Mouse (Mus musculus) Muller cell, postnatal 12 days (primary cell): ENCODE results near the gene Tectb.
"Not testable (repeated sequence)": the region's sequence is repeated elsewhere in the genome, so short reads cannot be mapped to it uniquely, and the experiment has no call there.

Experiments used
- DNase-seq: peaks from one replicate; pipeline ENCODE4 v3.0.0-alpha.2; 2015; ENCODE audit errors: inconsistent ontology term

Gene Tectb

GRCm38 (mm10) chr19:55165183-55165865 lies 15.2 kb upstream of the Tectb start:
- no peak for DNase-seq

- no peak for DNase-seq
Measured at GRCm38 (mm10) chr19:55165954-55166353, 14.6 kb upstream of the Tectb start.

- DNase-seq: no peak
Measured at GRCm38 (mm10) chr19:55166741-55167140, 13.8 kb upstream of the Tectb start.

GRCm38 (mm10) chr19:55167741-55168140 lies 12.8 kb upstream of the Tectb start:
- no peak for DNase-seq

GRCm38 (mm10) chr19:55168360-55168759 lies 12.2 kb upstream of the Tectb start:
- DNase-seq: no peak

GRCm38 (mm10) chr19:55169236-55169729 lies 11.2 kb upstream of the Tectb start:
- DNase-seq: not testable (repeated sequence)

- no peak for DNase-seq
Measured at GRCm38 (mm10) chr19:55170399-55170798, 10.1 kb upstream of the Tectb start.

GRCm38 (mm10) chr19:55171585-55171984 lies 8.9 kb upstream of the Tectb start:
- no peak for DNase-seq

- no peak for DNase-seq
Measured at GRCm38 (mm10) chr19:55177143-55177542, 3.4 kb upstream of the Tectb start.

- DNase-seq: peak; percentile 7
Measured at GRCm38 (mm10) chr19:55184442-55184841, 3.9 kb downstream of the Tectb start.

- DNase-seq: no peak
Measured at GRCm38 (mm10) chr19:55185074-55185473, 4.5 kb downstream of the Tectb start.

- DNase-seq: peak; percentile 43
Measured at GRCm38 (mm10) chr19:55185651-55186050, 5.1 kb downstream of the Tectb start.

GRCm38 (mm10) chr19:55190065-55190464 lies 9.5 kb downstream of the Tectb start:
- no peak for DNase-seq

- DNase-seq: no peak
Measured at GRCm38 (mm10) chr19:55191596-55191995, 11.1 kb downstream of the Tectb start.

GRCm38 (mm10) chr19:55192254-55192945 lies 11.9 kb downstream of the Tectb start:
- no peak for DNase-seq

- no peak for DNase-seq
Measured at GRCm38 (mm10) chr19:55193717-55194394, 13.3 kb downstream of the Tectb start.

- DNase-seq: no peak
Measured at GRCm38 (mm10) chr19:55194520-55195170, 14.1 kb downstream of the Tectb start.

GRCm38 (mm10) chr19:55195574-55195973 lies 15.0 kb downstream of the Tectb start:
- DNase-seq: no peak

- peak; percentile 49 for DNase-seq
Measured at GRCm38 (mm10) chr19:55198303-55198702, 17.8 kb downstream of the Tectb start.

- peak; percentile 24 for DNase-seq
Measured at GRCm38 (mm10) chr19:55206482-55207138, 26.1 kb downstream of the Tectb start.

GRCm38 (mm10) chr19:55207205-55207604 lies 26.7 kb downstream of the Tectb start:
- DNase-seq: no peak
